Mouse (Mus musculus): ENCODE measurements around the gene Card10. TPM values are rescaled to one million over a fixed set of nuclear protein-coding genes. Genes with fewer than 3 reads are reported as not detected.

The Card10 gene
- polyA plus RNA-seq, 1 experiment from 2014 or later, result 6.6 TPM

DNA sequence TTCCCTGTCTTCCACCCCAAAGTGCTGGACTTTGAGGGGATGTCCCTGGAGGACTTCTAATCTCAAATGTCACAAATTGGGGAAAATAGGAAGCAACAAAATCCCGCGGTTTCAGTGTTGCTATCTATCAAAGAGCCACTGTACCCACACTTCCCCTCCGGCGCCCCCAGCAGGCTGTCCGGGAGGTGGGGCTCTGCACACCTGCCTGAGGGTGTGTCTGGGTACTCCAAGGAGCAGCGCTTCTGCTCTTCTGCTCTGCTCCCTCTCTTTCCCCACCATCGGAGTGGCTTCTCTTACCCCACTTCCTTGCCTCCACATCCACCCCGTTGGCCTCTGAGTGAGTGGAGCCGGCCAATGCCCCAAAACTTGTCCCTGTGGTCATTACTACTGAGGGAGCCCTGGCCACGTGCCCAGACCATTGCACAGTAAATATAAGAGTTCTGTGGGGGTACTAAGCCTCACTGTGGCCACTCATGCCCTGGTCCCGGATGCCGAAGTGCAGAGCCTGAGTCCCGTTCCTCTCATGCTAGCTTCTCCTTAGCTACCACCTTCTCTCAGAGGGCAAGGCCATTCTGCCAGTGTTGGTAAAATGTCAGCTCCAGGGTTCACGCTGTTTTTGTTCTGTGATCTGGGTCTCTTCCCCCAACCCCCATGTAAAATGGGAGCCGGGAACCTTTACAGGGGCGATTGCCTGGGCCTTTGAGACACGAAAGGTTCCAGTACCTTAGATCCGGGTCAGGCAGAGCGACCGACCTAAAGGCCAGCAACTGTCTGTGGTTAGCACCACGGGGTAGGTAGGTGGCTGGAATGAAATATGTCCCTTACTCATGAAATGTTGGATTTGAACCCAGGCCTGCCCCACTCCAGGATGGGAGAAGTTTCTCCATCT lies 41.0 kb upstream of the Card10 start:
- no peak for ATAC-seq (ENCODE audit: insufficient read depth, low FRiP score, low read depth)
- H3K36me3 ChIP-seq, result no peaks in the 10 kb centered on the region
- peak overlapping the region; percentile 72 for H3K4me3 ChIP-seq (replicated peaks)
- H3K4me1 ChIP-seq, result peaks cover 49% of the 10 kb centered on the region
- H3K9me3 ChIP-seq, result no peaks in the 10 kb centered on the region
- peak overlapping the region; percentile 59 for H3K4me2 ChIP-seq
- peak overlapping the region; percentile 96 for H3K27ac ChIP-seq
- WGBS, result 28% methylated on average over 21 of the region's 21 CpGs
- H3K27me3 ChIP-seq (replicated peaks), result no peaks in the 10 kb centered on the region
- peak overlapping the region; percentile 81 for H3K9ac ChIP-seq

DNA sequence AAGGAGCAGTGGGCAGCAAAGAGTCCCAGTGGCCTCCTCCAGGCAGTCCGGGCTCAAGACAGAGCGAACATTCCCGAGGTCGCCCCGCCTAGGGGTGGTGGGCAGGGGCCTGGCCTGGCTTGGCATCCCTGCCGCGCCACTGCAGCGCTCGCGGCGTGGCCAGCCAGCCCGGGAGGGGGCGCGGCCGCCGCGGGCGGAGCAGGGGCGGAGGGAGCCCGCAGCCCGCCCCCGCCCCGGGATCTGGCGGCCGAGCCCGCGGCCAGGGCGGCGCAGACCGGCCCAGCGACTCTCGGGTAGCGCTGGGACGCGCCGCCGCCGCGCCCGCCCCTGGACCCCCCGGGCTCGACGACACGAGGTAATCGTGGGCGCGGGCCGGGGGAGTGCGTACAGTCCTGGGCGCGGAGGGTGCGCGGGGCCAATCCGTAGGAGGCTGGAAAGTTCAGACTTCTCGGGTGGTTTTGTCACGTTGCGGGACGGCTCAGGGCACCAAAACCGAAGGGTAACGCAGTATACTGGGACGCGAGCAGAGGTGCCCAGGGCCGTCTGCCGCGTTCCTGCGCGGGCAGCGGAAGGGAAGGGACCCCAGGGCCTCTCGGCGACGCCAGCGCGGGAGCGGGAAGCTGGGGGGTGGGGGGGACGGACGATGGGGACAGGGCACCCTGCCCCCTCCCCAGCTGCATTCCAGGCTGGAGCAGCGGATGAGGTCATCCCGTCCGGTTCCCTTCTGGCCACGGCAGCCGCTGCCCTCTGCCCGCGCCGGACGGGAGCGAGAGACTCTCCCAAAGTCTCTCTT lies 39.7 kb upstream of the Card10 start, which contains the start of gene Cdc42ep1:
Gene Cdc42ep1, plus strand, starts transcription at position 254 of the 793 bp plus-strand sequence.
- peak within 1 kb of the TSS; percentile 59 for H3K4me2 ChIP-seq
- H3K4me1 ChIP-seq, result peaks cover 46% of the 10 kb centered on the region
- WGBS, result under 1% methylated on average over 84 of the region's 86 CpGs
- H3K9me3 ChIP-seq, result no peaks in the 10 kb centered on the region
- peak within 1 kb of the TSS; percentile 81 for H3K9ac ChIP-seq
- peak within 1 kb of the TSS; percentile 96 for H3K27ac ChIP-seq
- peak; percentile 73 for ATAC-seq (ENCODE audit: insufficient read depth, low FRiP score, low read depth)
- no peaks in the 10 kb centered on the region for H3K36me3 ChIP-seq
- no peaks in the 10 kb centered on the region for H3K27me3 ChIP-seq (replicated peaks)
- H3K4me3 ChIP-seq (replicated peaks), result peak within 1 kb of the TSS; percentile 72

DNA sequence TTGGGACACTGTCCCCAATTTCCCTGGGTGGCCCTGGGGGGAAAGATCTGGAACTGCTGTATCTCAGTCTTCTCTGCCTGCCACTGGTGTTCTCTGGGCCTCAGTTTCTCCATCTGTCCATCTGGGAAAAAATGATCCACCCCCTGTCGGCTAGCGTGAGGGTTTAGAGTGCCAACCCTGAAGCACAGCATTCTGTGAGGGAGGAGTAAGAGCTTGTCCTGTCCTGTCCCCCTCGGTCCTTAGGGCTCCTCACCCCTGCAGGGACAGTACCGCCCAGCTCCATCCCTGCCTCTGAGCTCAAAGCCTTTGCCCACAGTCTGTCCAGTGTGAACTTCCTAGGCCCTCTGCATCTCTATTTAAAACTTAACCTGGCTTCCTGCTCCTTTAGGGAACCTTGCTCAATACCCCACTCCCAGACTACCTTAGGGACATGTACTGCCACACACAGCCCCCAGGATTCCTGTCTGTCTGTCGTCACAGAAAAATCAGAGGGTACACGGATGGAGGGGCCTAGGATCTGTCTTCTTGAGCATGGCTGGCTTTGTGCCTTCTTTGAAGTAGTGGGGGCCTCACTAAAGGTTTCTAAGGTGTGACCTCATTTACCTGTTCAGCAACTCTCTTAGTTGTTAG lies 38.4 kb upstream of the Card10 start:
- H3K9me3 ChIP-seq, result no peaks in the 10 kb centered on the region
- WGBS, result 67% methylated on average over 6 of the region's 6 CpGs
- H3K9ac ChIP-seq, result no peak overlapping the region
- peak overlapping the region; percentile 96 for H3K27ac ChIP-seq
- ATAC-seq (ENCODE audit: insufficient read depth, low FRiP score, low read depth), result no peak
- H3K4me2 ChIP-seq, result no peak overlapping the region
- peaks cover 50% of the 10 kb centered on the region for H3K4me1 ChIP-seq
- no peak overlapping the region for H3K4me3 ChIP-seq (replicated peaks)
- no peaks in the 10 kb centered on the region for H3K36me3 ChIP-seq
- H3K27me3 ChIP-seq (replicated peaks), result no peaks in the 10 kb centered on the region

GRCm38 (mm10) chr15:78840751-78841150 lies 37.9 kb upstream of the Card10 start:
- Histone ChIP-seq H3K9me3 (no peaks in the 10 kb centered on the region), H3K4me1 (peaks cover 50% of the 10 kb centered on the region)

GRCm38 (mm10) chr15:78840241-78840640 lies 37.4 kb upstream of the Card10 start:
- Histone ChIP-seq H3K9me3 (no peaks in the 10 kb centered on the region), H3K4me1 (peaks cover 50% of the 10 kb centered on the region), H3K9ac (no peak overlapping the region), H3K27me3 (replicated peaks) (no peaks in the 10 kb centered on the region), H3K4me3 (replicated peaks) (no peak overlapping the region), H3K36me3 (no peaks in the 10 kb centered on the region), H3K4me2 (no peak overlapping the region), H3K27ac (peak overlapping the region; percentile 79)
- WGBS, result 42% methylated on average over 3 of the region's 3 CpGs
- no peak for ATAC-seq (ENCODE audit: insufficient read depth, low FRiP score, low read depth)

More at GRCm38 (mm10) chr15:78840751-78841150, 37.9 kb upstream of the Card10 start:
- WGBS, result 72% methylated on average over 11 of the region's 11 CpGs
- Histone ChIP-seq H3K4me3 (replicated peaks) (no peak overlapping the region), H3K9ac (no peak overlapping the region), H3K4me2 (no peak overlapping the region), H3K27me3 (replicated peaks) (no peaks in the 10 kb centered on the region), H3K27ac (peak overlapping the region; percentile 79), H3K36me3 (no peaks in the 10 kb centered on the region)
- no peak for ATAC-seq (ENCODE audit: insufficient read depth, low FRiP score, low read depth)

DNA sequence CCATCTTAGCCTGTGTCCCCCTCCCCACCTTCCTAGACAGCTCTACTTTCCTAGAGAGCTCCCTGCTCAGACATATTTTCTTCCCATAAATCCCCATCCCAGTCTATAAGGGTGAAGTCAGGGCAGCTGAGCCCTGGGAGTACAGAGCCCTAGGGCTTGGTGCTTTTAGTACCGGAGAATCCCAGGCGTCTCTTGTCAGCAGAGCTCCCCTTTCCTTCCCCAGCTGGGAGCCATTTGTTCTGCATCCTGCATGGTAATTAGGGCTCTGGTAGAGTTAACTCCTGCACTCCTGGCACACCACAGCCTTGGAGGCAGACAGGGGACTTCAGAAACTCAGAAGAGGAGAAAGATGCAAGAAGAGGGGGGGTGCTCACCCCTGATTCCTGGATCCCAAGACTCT lies 36.9 kb upstream of the Card10 start:
- 11% methylated on average over 2 of the region's 2 CpGs for WGBS
- H3K4me3 ChIP-seq (replicated peaks), result no peak overlapping the region
- H3K9me3 ChIP-seq, result no peaks in the 10 kb centered on the region
- peaks cover 51% of the 10 kb centered on the region for H3K4me1 ChIP-seq
- H3K9ac ChIP-seq, result no peak overlapping the region
- no peak overlapping the region for H3K4me2 ChIP-seq
- ATAC-seq (ENCODE audit: insufficient read depth, low FRiP score, low read depth), result no peak
- H3K27ac ChIP-seq, result peak overlapping the region; percentile 79
- H3K27me3 ChIP-seq (replicated peaks), result no peaks in the 10 kb centered on the region
- H3K36me3 ChIP-seq, result no peaks in the 10 kb centered on the region

DNA sequence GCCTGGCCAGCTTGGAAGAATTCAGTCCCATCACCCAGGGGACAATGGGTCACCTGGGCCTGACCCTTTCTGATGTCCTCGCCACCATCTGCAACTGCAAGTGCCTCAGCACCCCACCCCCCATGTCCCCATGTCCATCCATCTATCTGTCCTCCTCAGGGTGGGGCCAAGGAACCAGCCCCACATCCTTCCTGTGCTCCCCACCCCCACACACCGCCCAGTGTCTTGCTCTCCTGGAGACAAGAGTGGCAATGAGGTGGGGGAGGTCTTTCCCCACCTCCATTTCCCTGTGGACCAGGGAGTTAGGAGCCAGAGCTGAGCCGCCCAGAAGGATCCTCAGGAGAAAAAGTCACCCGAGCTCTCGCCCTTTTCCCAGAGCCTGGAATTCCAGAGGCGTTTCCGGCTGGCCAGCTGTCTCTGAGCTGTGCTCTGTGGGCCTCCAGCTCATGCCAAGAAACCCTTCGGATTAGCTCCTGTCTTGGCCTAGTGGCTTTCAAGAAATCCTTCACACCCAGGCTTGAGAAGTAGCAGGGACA lies 33.3 kb upstream of the Card10 start:
- H3K27ac ChIP-seq, result peak overlapping the region; percentile 87
- no peak for ATAC-seq (ENCODE audit: insufficient read depth, low FRiP score, low read depth)
- no peaks in the 10 kb centered on the region for H3K27me3 ChIP-seq (replicated peaks)
- no peak overlapping the region for H3K4me3 ChIP-seq (replicated peaks)
- peaks cover 66% of the 10 kb centered on the region for H3K4me1 ChIP-seq
- WGBS, result 31% methylated on average over 8 of the region's 8 CpGs
- H3K9me3 ChIP-seq, result no peaks in the 10 kb centered on the region
- no peak overlapping the region for H3K9ac ChIP-seq
- no peak overlapping the region for H3K4me2 ChIP-seq
- no peaks in the 10 kb centered on the region for H3K36me3 ChIP-seq

- H3K4me1 ChIP-seq, result peaks cover 63% of the 10 kb centered on the region
- H3K9ac ChIP-seq, result no peak overlapping the region
- WGBS, result 23% methylated on average over 12 of the region's 12 CpGs
- ATAC-seq (ENCODE audit: insufficient read depth, low FRiP score, low read depth), result no peak
- no peak overlapping the region for H3K4me3 ChIP-seq (replicated peaks)
- H3K36me3 ChIP-seq, result no peaks in the 10 kb centered on the region
- H3K27ac ChIP-seq, result peak overlapping the region; percentile 87
- no peaks in the 10 kb centered on the region for H3K9me3 ChIP-seq
- no peak overlapping the region for H3K4me2 ChIP-seq
- no peaks in the 10 kb centered on the region for H3K27me3 ChIP-seq (replicated peaks)
These were observed 32.6 kb upstream of the Card10 start for GRCm38 (mm10) chr15:78835200-78836085.

- peak overlapping the region; percentile 87 for H3K27ac ChIP-seq
- peak; percentile 10; the same call in 1 of the 2 replicates for ATAC-seq (ENCODE audit: insufficient read depth, low FRiP score, low read depth)
- no peak overlapping the region for H3K4me2 ChIP-seq
- H3K27me3 ChIP-seq (replicated peaks), result no peaks in the 10 kb centered on the region
- peaks cover 53% of the 10 kb centered on the region for H3K4me1 ChIP-seq
- H3K4me3 ChIP-seq (replicated peaks), result no peak overlapping the region
- H3K36me3 ChIP-seq, result no peaks in the 10 kb centered on the region
- WGBS, result 30% methylated on average over 10 of the region's 10 CpGs
- H3K9ac ChIP-seq, result no peak overlapping the region
- no peaks in the 10 kb centered on the region for H3K9me3 ChIP-seq
These were observed 31.6 kb upstream of the Card10 start for GRCm38 (mm10) chr15:78834233-78835005.

DNA sequence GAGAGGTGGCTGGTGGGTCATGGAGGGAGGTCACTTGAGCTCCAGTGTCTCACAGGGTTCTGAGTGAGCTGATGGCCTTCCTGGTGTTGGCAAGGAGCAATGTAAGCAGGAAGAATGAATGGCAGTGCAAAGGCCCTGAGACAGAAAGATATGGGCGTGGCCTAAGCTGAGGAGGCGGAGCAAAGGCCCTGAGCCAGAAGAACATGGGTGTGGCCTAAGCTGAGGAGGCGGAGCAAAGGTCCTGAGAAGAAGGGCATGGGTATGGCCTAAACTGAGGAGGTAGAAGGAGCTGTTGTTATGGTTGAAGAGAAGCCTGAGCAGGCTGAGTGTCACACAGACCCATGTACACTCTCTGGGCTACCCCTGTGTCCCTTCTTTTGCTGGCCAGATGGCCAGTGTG lies 30.7 kb upstream of the Card10 start:
- Histone ChIP-seq H3K4me2 (no peak overlapping the region), H3K9ac (no peak overlapping the region), H3K4me3 (replicated peaks) (no peak overlapping the region), H3K27me3 (replicated peaks) (no peaks in the 10 kb centered on the region), H3K36me3 (no peaks in the 10 kb centered on the region), H3K9me3 (no peaks in the 10 kb centered on the region), H3K27ac (peak overlapping the region; percentile 87), H3K4me1 (peaks cover 54% of the 10 kb centered on the region)
- WGBS, result 76% methylated on average over 3 of the region's 3 CpGs
- ATAC-seq (ENCODE audit: insufficient read depth, low FRiP score, low read depth), result no peak

All from stomach, embryonic 15.5 days (tissue).